Mouse (Mus musculus) G1E (cell line): ENCODE measurements around the gene Pptc7. TPM values are rescaled to one million over a fixed set of nuclear protein-coding genes. Genes with fewer than 3 reads are reported as not detected.

ENCODE experiments used
- ATAC-seq: 2 replicates; pipeline ENCODE4 v1.8.0; 2016; ENCODE audit warnings: mild to moderate bottlenecking; ENCODE audit not compliant: insufficient number of reproducible peaks, poor library complexity, low FRiP score, severe bottlenecking; ENCODE audit errors: extremely low read depth
- DNase-seq: peaks from one replicate; pipeline ENCODE4 v3.0.0; 2012; ENCODE audit warnings: low spot score
- H3K27me3 ChIP-seq: 2 replicates; pipeline ENCODE4 v1.6.1; 2012; ENCODE audit warnings: mild to moderate bottlenecking, low read length, inconsistent platforms; ENCODE audit not compliant: insufficient read depth
- H3K36me3 ChIP-seq: replicated peaks from 2 replicates; pipeline ENCODE3; 2012; ENCODE audit warnings: mild to moderate bottlenecking, inconsistent platforms
- H3K4me1 ChIP-seq: 2 replicates; pipeline ENCODE4 v1.6.1; 2012; ENCODE audit warnings: low read depth, low read length, inconsistent platforms, mixed read lengths; ENCODE audit not compliant: insufficient read depth
- H3K4me3 ChIP-seq: 2 replicates; pipeline ENCODE4 v1.5.1; 2012; ENCODE audit warnings: low read depth, mild to moderate bottlenecking, inconsistent platforms, low read length, moderate library complexity, mixed read lengths
- H3K9me3 ChIP-seq: replicated peaks from 2 replicates; pipeline ENCODE4 v1.6.1; 2012; ENCODE audit warnings: inconsistent platforms
- CTCF ChIP-seq: IDR thresholded peaks from 2 replicates; pipeline ENCODE4 v1.5.1; 2012; ENCODE audit warnings: low read depth, low read length, inconsistent platforms, mixed read lengths
- GATA1 ChIP-seq: IDR thresholded peaks from 2 replicates; pipeline ENCODE4 v1.6.1; 2012; ENCODE audit warnings: borderline replicate concordance, low read length, inconsistent platforms, mixed read lengths
- GATA2 ChIP-seq: IDR thresholded peaks from 2 replicates; pipeline ENCODE4 v1.6.1; 2012; ENCODE audit warnings: low read depth, low read length, inconsistent platforms, borderline replicate concordance
- POLR2AphosphoS5 ChIP-seq: IDR thresholded peaks from 2 replicates; pipeline ENCODE4 v1.6.1; 2012; ENCODE audit warnings: low read depth, low read length, inconsistent platforms; ENCODE audit not compliant: insufficient replicate concordance
- TAL1 ChIP-seq: conservative IDR thresholded peaks from 2 replicates; pipeline ENCODE4 v1.6.1; 2012; ENCODE audit warnings: low read depth, low read length, inconsistent platforms, mixed read lengths
- polyA plus RNA-seq: library from polyadenylated mRNA; stranded (reverse); fragments of >175 nt; gene quantifications from 2 replicates; pipeline ENCODE4 v1.2.3, GENCODE M21; 2012
- total RNA-seq, 2 experiments: library from RNA; stranded (forward) in 1 of 2; stranded (reverse) in 1 of 2; fragments of 200-1000 nt in 1 of 2; fragments of >200 nt in 1 of 2; fragmentation: Nextera tagmentation in 1 of 2; gene quantifications; 2 replicates each; pipeline ENCODE4 v1.2.3; 2014 to 2017

Pptc7 gene
- total and polyA plus RNA-seq, 3 experiments, result 10.6 to 16.7 (median 12.5) TPM

GRCm38 (mm10) chr5:122305472-122305871, 21.3 kb downstream of the Pptc7 start:
- H3K27me3 ChIP-seq, result no peaks in the 10 kb centered on the region
- DNase-seq, result no peak
- peaks cover 24% of the 10 kb centered on the region for H3K4me1 ChIP-seq
- no peak overlapping the region for H3K4me3 ChIP-seq
- peaks cover 80% of the 10 kb centered on the region for H3K36me3 ChIP-seq
- TF ChIP-seq CTCF (no peak), GATA1 (no peak), GATA2 (no peak), POLR2AphosphoS5 (no peak), TAL1 (no peak)
- H3K9me3 ChIP-seq, result no peaks in the 10 kb centered on the region
- no peak for ATAC-seq

GRCm38 (mm10) chr5:122306536-122306935, 22.4 kb downstream of the Pptc7 start:
- no peak for TF ChIP-seq CTCF
- TF ChIP-seq POLR2AphosphoS5, result no peak
- TF ChIP-seq GATA1, result no peak
- no peak for TF ChIP-seq TAL1
- no peak for TF ChIP-seq GATA2
- Histone ChIP-seq H3K27me3 (no peaks in the 10 kb centered on the region), H3K4me1 (peaks cover 24% of the 10 kb centered on the region), H3K9me3 (no peaks in the 10 kb centered on the region), H3K36me3 (peaks cover 85% of the 10 kb centered on the region), H3K4me3 (no peak overlapping the region)
- DNase-seq (no peak), ATAC-seq (no peak)

- Histone ChIP-seq H3K27me3 (no peaks in the 10 kb centered on the region), H3K36me3 (peaks cover 89% of the 10 kb centered on the region), H3K4me3 (no peak overlapping the region), H3K4me1 (peaks cover 13% of the 10 kb centered on the region), H3K9me3 (no peaks in the 10 kb centered on the region)
- DNase-seq, result no peak
- no peak for TF ChIP-seq CTCF
- TF ChIP-seq GATA2, result no peak
- no peak for TF ChIP-seq GATA1
- no peak for ATAC-seq
These were observed 26.5 kb downstream of the Pptc7 start for GRCm38 (mm10) chr5:122310699-122311098.

GRCm38 (mm10) chr5:122311692-122312091, 27.5 kb downstream of the Pptc7 start:
- DNase-seq (no peak), ATAC-seq (no peak)
- peaks cover 11% of the 10 kb centered on the region for H3K4me1 ChIP-seq
- H3K4me3 ChIP-seq, result no peak overlapping the region
- no peaks in the 10 kb centered on the region for H3K9me3 ChIP-seq
- no peaks in the 10 kb centered on the region for H3K27me3 ChIP-seq
- TF ChIP-seq GATA2, result no peak
- TF ChIP-seq CTCF, result no peak
- TF ChIP-seq GATA1, result no peak
- TF ChIP-seq POLR2AphosphoS5, result no peak
- TF ChIP-seq TAL1, result no peak
- peaks cover 93% of the 10 kb centered on the region for H3K36me3 ChIP-seq

- ATAC-seq, result no peak
- Histone ChIP-seq H3K4me1 (peaks cover 13% of the 10 kb centered on the region), H3K4me3 (no peak overlapping the region), H3K9me3 (no peaks in the 10 kb centered on the region), H3K27me3 (no peaks in the 10 kb centered on the region), H3K36me3 (peaks cover 93% of the 10 kb centered on the region)
- DNase-seq, result no peak
- no peak for TF ChIP-seq POLR2AphosphoS5
- no peak for TF ChIP-seq TAL1
- no peak for TF ChIP-seq GATA1
- TF ChIP-seq CTCF, result no peak
- no peak for TF ChIP-seq GATA2
These were observed 28.2 kb downstream of the Pptc7 start for GRCm38 (mm10) chr5:122312346-122312745.

- Histone ChIP-seq H3K27me3 (no peaks in the 10 kb centered on the region), H3K4me1 (peaks cover 16% of the 10 kb centered on the region), H3K36me3 (peaks cover 93% of the 10 kb centered on the region), H3K9me3 (no peaks in the 10 kb centered on the region), H3K4me3 (no peak overlapping the region)
- no peak for DNase-seq
- no peak for TF ChIP-seq POLR2AphosphoS5
- no peak for TF ChIP-seq CTCF
- TF ChIP-seq TAL1, result no peak
- TF ChIP-seq GATA1, result no peak
- no peak for TF ChIP-seq GATA2
- ATAC-seq, result no peak
These were observed 28.9 kb downstream of the Pptc7 start for GRCm38 (mm10) chr5:122312942-122313684.
